In the genomic region with DNA sequence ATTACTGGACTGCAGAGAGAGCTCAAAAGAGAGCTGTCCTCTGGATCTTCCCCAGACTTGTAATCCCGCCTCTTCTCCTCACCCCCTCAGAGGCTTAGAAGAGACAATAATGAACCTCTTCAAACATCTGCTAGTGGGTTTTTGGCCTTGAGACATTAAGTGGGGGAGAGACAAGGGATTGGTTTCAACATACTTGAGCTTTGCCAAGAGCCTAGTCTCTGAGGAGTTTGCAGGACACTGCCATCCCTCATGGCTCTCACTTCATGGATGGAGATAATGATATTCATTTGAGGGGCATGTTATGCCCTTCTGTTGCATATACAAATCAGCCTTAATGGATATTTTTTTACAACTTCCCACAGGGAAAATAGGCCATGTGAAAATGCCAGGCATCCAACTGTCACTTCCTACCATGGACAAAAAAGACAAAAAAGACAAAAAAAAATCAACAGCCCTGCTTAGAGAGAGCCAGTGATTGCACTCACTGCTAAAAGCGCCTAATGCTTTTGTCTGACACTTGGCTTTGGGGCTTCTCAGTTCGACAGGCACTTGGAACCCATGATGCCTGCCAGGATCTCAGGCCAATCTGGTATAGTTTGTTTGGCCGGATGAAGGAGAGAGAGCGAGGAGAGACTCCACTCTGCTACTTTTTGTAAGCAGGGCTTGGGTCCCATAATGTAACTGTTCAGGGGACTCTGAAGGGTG, we compare ENCODE assay signal across 14 mouse cellular contexts.
DNase-seq lines count a peak whose midpoint lies in the region.
"Had no signal": no experiment of that assay in that cellular context is flagged by ENCODE, and none has a peak within 500 bp of the region (broad histone marks: within the 10 kb centered on the region; RNA-seq: fewer than 3 reads in every experiment).

No protein-coding gene starts in this region.

- DNase-seq in cerebellum, postnatal 10 days, result peak; percentile 40 to 61
- no peak for DNase-seq in cerebellum, postnatal 36 days
- DNase-seq in gastrocnemius, postnatal 25 days, result peak; percentile 32
- no peak for DNase-seq in gastrocnemius, postnatal 4 days (ENCODE audit: low spot score in 2 of 2)
- DNase-seq in left cerebral cortex, postnatal 4 days, result peak; percentile 54
- no peak for DNase-seq in left cerebral cortex, adult 8-10 months (ENCODE audit: low spot score in 2 of 2)
- peak; percentile 28 for DNase-seq in brain, embryonic 18.5 days (ENCODE audit: low read depth, low spot score)
- no peak for DNase-seq in spleen, adult 12 weeks (ENCODE audit: low spot score)
- DNase-seq: adrenal gland, postnatal 10 days; cerebellum, adult 8-10 months; kidney, adult 18-20 months; kidney, postnatal 10 days; liver, embryonic 13.5 days; thymus, postnatal 4 days had no signal

- intact Hi-C loops in left cerebral cortex, postnatal 4 days (cut with DNase I), result no loop called here

Comparison
In these comparisons a context has a peak if more than half of its experiments do, and no peak if none do; other contexts are left out.
1. DNase-seq: peak in cerebellum, postnatal 10 days (2 of 2), gastrocnemius, postnatal 25 days (single experiment), left cerebral cortex, postnatal 4 days (single experiment) and brain, embryonic 18.5 days (single experiment); none in cerebellum, postnatal 36 days (0 of 2), gastrocnemius, postnatal 4 days (0 of 2), left cerebral cortex, adult 8-10 months (0 of 2) and spleen, adult 12 weeks (single experiment).